Mouse (Mus musculus) hindbrain, embryonic 11.5 days (tissue): ENCODE results near the gene Mfsd13b. TPM values are rescaled to one million over a fixed set of nuclear protein-coding genes. Genes with fewer than 3 reads are reported as not detected.
"Not testable (repeated sequence)": the region's sequence is repeated elsewhere in the genome, so short reads cannot be mapped to it uniquely, and the experiment has no call there.

ENCODE experiments used
- ATAC-seq: fragments of 200-750 bp; cut with Nextera tagmentation; 2 replicates; pipeline ENCODE4 v1.8.0; 2017; ENCODE audit warnings: mild to moderate bottlenecking, moderate TSS enrichment, moderate library complexity; ENCODE audit not compliant: low FRiP score
- DNase-seq: peaks from one replicate; pipeline ENCODE4 v3.0.0-alpha.2; 2015; ENCODE audit warnings: low spot score
- H3K27ac ChIP-seq: fragments of 300-500 bp; sonication (generic); 2 replicates; pipeline ENCODE4 v1.5.1; 2014; ENCODE audit warnings: mild to moderate bottlenecking, low read depth, low read length
- H3K27me3 ChIP-seq: fragments of 300-500 bp; sonication (generic); 2 replicates; pipeline ENCODE4 v1.6.1; 2014; ENCODE audit warnings: mild to moderate bottlenecking, low read length, moderate library complexity, mixed read lengths; ENCODE audit not compliant: control insufficient read depth, insufficient read depth
- H3K36me3 ChIP-seq: fragments of 300-500 bp; sonication (generic); 2 replicates; pipeline ENCODE4 v1.6.1; 2014; ENCODE audit warnings: mild to moderate bottlenecking, low read length, moderate library complexity, mixed read lengths; ENCODE audit not compliant: control insufficient read depth, insufficient read depth
- H3K4me1 ChIP-seq: fragments of 300-500 bp; sonication (generic); replicated peaks from 2 replicates; pipeline ENCODE4 v1.6.1; 2014; ENCODE audit warnings: low read length, mixed read lengths; ENCODE audit not compliant: control insufficient read depth, insufficient read depth
- H3K4me2 ChIP-seq: fragments of 300-500 bp; sonication (generic); replicated peaks from 2 replicates; pipeline ENCODE4 v1.6.1; 2014; ENCODE audit warnings: mild to moderate bottlenecking, low read depth, low read length
- H3K4me3 ChIP-seq: fragments of 300-500 bp; sonication (generic); 2 replicates; pipeline ENCODE4 v1.5.1; 2014; ENCODE audit warnings: low read depth, low read length
- H3K9ac ChIP-seq: fragments of 300-500 bp; sonication (generic); 2 replicates; pipeline ENCODE4 v1.6.1; 2014; ENCODE audit warnings: low read depth, low read length
- H3K9me3 ChIP-seq: fragments of 300-500 bp; sonication (generic); 2 replicates; pipeline ENCODE4 v1.6.1; 2016; ENCODE audit warnings: low read length; ENCODE audit not compliant: control insufficient read depth
- WGBS: fragments of 180-500 bp; shearing (Covaris S2); extraction: QIAGEN DNeasy Blood & Tissue Kit; methylation state at CpG from one replicate; pipeline ENCODE4 v1.1.7; 2014; 5-methylcytosine and 5-hydroxymethylcytosine counted together
- polyA plus RNA-seq: library from polyadenylated mRNA; unstranded; fragments of >200 nt; fragmentation: Nextera tagmentation; extraction: Ambion mirVana; gene quantifications from 2 replicates; pipeline ENCODE4 v1.2.1, GENCODE M21; 2014

Mfsd13b gene
- polyA plus RNA-seq, 1 experiment from 2014 or later, result 0.66 TPM

- H3K4me2 ChIP-seq, result no peak overlapping the region
- no peak for DNase-seq
- H3K27ac ChIP-seq, result no peak overlapping the region
- no peak overlapping the region for H3K9ac ChIP-seq
- no peaks in the 10 kb centered on the region for H3K4me1 ChIP-seq
- no peak overlapping the region for H3K4me3 ChIP-seq
- WGBS, result 65% methylated on average over 7 of the region's 8 CpGs
- H3K36me3 ChIP-seq, result no peaks in the 10 kb centered on the region
- no peaks in the 10 kb centered on the region for H3K27me3 ChIP-seq
- no peak for ATAC-seq
- H3K9me3 ChIP-seq, result no peaks in the 10 kb centered on the region
Measured at GRCm38 (mm10) chr7:120943936-120944509, 38.3 kb upstream of the Mfsd13b start.

DNA sequence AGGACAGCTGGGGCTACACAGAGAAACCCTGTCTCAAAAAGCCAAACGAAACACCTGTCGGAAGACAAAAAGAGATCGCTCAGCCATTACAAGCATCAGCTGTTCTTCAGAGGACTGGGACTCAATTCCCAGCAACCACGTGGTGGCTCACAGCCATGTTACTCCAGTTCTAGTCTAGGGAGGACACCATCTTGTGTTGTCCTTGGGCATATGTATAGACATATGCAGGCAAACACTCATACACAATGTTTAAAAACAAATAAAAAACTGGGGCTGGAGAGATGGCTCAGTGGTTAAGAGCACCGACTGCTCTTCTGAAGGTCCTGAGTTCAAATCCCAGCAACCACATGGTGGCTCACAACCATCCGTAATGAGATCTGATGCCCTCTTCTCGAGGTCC lies 28.7 kb upstream of the Mfsd13b start:
- not testable (repeated sequence) for H3K9me3 ChIP-seq, H3K36me3 ChIP-seq, H3K27me3 ChIP-seq, H3K9ac ChIP-seq, H3K4me1 ChIP-seq, H3K4me3 ChIP-seq, DNase-seq, H3K27ac ChIP-seq, ATAC-seq, H3K4me2 ChIP-seq
- WGBS, result 86% methylated on average over 7 of the region's 7 CpGs

DNA sequence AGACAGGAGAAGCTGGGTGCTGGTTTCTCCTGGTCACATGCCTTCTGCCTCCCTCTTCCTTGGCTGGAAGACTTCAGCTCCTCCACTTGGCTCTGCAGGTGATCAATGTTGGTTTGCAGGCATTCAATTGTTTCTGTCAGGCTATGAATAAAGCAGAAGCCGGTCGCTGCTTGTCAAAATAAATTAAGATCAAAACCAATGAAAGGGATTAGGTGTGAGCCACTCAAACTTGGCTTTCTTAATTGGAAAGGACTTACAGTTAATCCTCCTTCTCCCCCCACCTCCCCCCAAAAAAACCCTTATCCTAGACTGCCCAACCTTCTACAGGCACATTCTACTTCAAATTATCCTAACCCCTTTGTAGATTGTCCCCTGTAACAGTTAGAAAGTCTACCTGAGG lies 22.2 kb upstream of the Mfsd13b start:
- Histone ChIP-seq H3K4me1 (no peaks in the 10 kb centered on the region), H3K27ac (no peak overlapping the region), H3K4me3 (no peak overlapping the region), H3K9me3 (no peaks in the 10 kb centered on the region), H3K4me2 (no peak overlapping the region), H3K36me3 (peaks cover 5% of the 10 kb centered on the region; the same call in 1 of the 2 replicates), H3K27me3 (no peaks in the 10 kb centered on the region), H3K9ac (no peak overlapping the region)
- 85% methylated on average over 2 of the region's 2 CpGs for WGBS
- ATAC-seq (no peak), DNase-seq (no peak)

DNA sequence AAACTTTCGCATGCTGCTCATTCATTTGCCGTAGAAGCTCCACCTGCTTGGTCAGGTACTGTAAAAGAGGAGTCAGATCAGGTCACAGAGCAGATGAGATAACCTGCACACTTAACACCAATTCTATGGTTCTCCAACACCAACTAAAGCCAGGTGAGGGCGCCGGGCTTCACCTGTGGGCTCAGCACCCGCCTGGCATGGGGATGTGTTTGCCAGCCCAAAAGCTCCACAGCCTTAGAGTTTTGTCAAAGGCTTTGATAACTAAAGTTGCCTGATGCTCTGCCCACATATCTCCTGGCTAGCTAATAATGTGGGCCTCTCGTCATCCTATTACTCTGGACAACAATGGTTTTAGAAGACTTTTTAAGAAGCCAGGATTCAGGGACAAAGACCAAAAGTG lies 21.7 kb upstream of the Mfsd13b start:
- no peak overlapping the region for H3K27ac ChIP-seq
- ATAC-seq (no peak), DNase-seq (no peak)
- no peaks in the 10 kb centered on the region for H3K4me1 ChIP-seq
- 89% methylated on average over 6 of the region's 6 CpGs for WGBS
- H3K9ac ChIP-seq, result no peak overlapping the region
- H3K4me3 ChIP-seq, result no peak overlapping the region
- H3K36me3 ChIP-seq, result peaks cover 5% of the 10 kb centered on the region; the same call in 1 of the 2 replicates
- no peak overlapping the region for H3K4me2 ChIP-seq
- H3K9me3 ChIP-seq, result no peaks in the 10 kb centered on the region
- no peaks in the 10 kb centered on the region for H3K27me3 ChIP-seq

DNA sequence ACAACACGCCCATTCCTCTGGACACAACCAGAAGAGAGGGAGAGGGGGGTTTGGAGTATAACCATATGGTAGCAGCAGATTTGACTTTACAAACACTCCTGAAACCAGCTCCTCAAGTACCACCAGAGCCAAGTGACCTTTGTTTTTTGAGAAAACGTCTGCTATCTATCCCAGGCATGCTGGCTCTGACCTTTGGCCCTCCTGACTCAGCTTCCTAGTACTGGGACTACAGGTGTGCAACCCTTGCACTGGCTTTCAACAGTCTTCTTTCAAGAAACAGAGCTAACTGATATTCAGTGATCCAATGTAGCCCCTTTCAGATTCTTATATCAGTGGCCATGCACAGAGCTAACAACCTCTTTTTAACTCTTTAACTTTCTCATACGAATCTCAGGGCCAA lies 20.4 kb upstream of the Mfsd13b start:
- Histone ChIP-seq H3K27me3 (no peaks in the 10 kb centered on the region), H3K9ac (no peak overlapping the region), H3K36me3 (peaks cover 5% of the 10 kb centered on the region; the same call in 1 of the 2 replicates), H3K4me1 (no peaks in the 10 kb centered on the region), H3K9me3 (no peaks in the 10 kb centered on the region), H3K27ac (no peak overlapping the region), H3K4me3 (no peak overlapping the region), H3K4me2 (no peak overlapping the region)
- 75% methylated on average over 3 of the region's 3 CpGs for WGBS
- DNase-seq (no peak), ATAC-seq (no peak)

DNA sequence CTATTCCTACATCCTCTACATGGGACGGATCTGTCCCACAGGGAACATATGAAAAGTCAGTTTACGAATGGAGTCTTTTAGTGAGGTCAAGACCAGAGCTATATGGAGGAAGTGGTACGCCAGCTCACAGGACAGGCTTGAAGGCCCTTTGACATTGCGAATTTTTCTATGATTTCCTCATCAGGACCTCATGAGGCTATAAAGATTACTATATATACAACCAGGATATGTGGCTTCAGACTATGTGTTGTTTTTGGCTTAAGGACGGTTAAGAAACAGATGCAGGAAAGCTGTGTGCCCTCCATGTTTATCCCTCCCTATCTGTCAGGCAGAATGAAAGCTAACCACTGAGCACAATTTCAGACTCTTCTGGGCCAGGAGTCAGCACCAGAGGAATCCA lies 19.2 kb upstream of the Mfsd13b start:
- Histone ChIP-seq H3K36me3 (peaks cover 3% of the 10 kb centered on the region; the same call in 1 of the 2 replicates), H3K9ac (no peak overlapping the region), H3K27me3 (no peaks in the 10 kb centered on the region), H3K9me3 (no peaks in the 10 kb centered on the region), H3K4me1 (no peaks in the 10 kb centered on the region), H3K27ac (no peak overlapping the region), H3K4me3 (no peak overlapping the region), H3K4me2 (no peak overlapping the region)
- DNase-seq, result no peak
- ATAC-seq, result no peak
- WGBS, result 87% methylated on average over 5 of the region's 5 CpGs

DNA sequence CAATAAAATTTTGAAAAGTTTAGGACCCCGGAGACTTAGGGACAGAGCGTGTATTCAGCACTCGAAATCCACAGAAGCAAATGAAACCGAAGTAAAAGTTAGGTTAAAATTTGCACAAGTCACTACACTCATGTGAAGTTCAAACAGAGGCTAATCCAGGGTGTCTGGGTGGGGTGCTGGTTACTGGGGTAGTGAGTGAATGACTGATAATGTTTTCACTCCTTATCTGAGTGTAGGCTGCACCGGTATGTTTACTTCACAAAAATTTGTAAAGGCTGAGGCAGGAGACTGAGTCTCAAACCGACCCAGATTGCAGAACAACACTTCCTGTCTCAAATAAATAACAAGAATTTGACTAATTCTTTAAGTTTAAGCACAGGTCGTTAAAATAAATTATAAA lies 13.1 kb upstream of the Mfsd13b start:
- no peak overlapping the region for H3K4me3 ChIP-seq
- no peak for ATAC-seq
- H3K27me3 ChIP-seq, result no peaks in the 10 kb centered on the region
- no peak overlapping the region for H3K4me2 ChIP-seq
- no peaks in the 10 kb centered on the region for H3K36me3 ChIP-seq
- no peak overlapping the region for H3K27ac ChIP-seq
- no peak for DNase-seq
- H3K4me1 ChIP-seq, result no peaks in the 10 kb centered on the region
- no peak overlapping the region for H3K9ac ChIP-seq
- no peaks in the 10 kb centered on the region for H3K9me3 ChIP-seq
- WGBS, result 94% methylated on average over 7 of the region's 7 CpGs

GRCm38 (mm10) chr7:120970112-120970511 lies 12.2 kb upstream of the Mfsd13b start:
- no peaks in the 10 kb centered on the region for H3K27me3 ChIP-seq
- ATAC-seq, result no peak
- H3K4me2 ChIP-seq, result no peak overlapping the region
- H3K36me3 ChIP-seq, result no peaks in the 10 kb centered on the region
- no peak overlapping the region for H3K4me3 ChIP-seq
- DNase-seq, result no peak
- H3K4me1 ChIP-seq, result no peaks in the 10 kb centered on the region
- H3K9ac ChIP-seq, result no peak overlapping the region
- WGBS, result 87% methylated on average over 5 of the region's 5 CpGs
- H3K9me3 ChIP-seq, result no peaks in the 10 kb centered on the region
- H3K27ac ChIP-seq, result no peak overlapping the region

DNA sequence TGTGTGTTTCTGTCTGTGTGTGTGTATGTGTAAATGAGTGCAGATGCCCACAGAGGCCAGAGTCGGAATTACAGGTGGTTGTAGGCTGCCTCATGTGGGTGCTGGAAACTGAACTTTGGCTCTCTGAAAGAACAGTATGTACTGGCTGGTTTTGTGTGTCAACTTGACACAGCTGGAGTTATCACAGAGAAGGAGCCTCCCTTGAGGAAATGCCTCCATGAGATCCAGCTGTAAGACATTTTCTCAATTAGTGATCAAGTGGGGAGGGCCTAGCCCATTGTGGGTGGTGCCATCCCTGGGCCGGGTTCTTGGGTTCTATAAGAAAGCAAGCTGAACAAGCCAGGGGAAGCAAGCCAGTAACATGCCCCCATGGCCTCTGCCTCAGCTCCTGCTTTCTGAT lies 9.8 kb upstream of the Mfsd13b start:
- not testable (repeated sequence) for H3K9me3 ChIP-seq, H3K36me3 ChIP-seq, DNase-seq, H3K9ac ChIP-seq, H3K4me2 ChIP-seq, ATAC-seq, H3K27me3 ChIP-seq, H3K27ac ChIP-seq, H3K4me1 ChIP-seq, H3K4me3 ChIP-seq
- WGBS, result 85% methylated on average over 2 of the region's 2 CpGs
